Mouse (Mus musculus) bone marrow macrophage, adult 2 months (primary cell): ENCODE data around the gene Lcn5.

Experiments
- CTCF ChIP-seq: IDR thresholded peaks from 2 replicates; pipeline ENCODE4 v1.5.1; 2012; ENCODE audit warnings: low read depth, mild to moderate bottlenecking, low read length, moderate library complexity
- POLR2A ChIP-seq: IDR thresholded peaks from 2 replicates; pipeline ENCODE4 v1.6.1; 2012; ENCODE audit warnings: mild to moderate bottlenecking, low read depth, low read length, borderline replicate concordance

- peak; percentile 65 for TF ChIP-seq CTCF
- TF ChIP-seq POLR2A: no peak
Measured at GRCm38 (mm10) chr2:25621229-25622200, 36.2 kb upstream of the Lcn5 start, which contains the start of gene Tmem141.
